Mouse (Mus musculus): ENCODE results near the gene Efnb3.

The Efnb3 gene

DNA sequence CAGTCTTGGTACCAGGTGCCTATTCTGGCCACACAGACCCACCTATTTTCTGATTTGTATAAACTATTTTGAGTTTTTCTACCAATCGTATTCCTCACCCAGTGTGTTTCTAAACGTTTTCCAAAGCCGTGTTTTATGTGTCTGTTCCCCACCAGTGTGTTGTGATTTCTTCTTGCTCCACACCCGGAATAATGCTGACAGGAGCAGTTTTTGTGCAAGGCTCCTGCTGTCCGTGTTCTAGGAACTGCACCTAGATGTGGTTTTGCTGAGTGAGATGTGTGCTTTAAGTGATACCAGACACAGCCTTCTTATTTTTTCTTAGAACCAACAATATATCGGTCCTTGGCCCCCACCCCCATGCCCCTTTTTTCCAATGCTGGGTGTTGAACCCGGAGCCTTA, 24.0 kb upstream of the Efnb3 start:
- no peak for DNase-seq (ENCODE audit: low read depth, low spot score)

DNA sequence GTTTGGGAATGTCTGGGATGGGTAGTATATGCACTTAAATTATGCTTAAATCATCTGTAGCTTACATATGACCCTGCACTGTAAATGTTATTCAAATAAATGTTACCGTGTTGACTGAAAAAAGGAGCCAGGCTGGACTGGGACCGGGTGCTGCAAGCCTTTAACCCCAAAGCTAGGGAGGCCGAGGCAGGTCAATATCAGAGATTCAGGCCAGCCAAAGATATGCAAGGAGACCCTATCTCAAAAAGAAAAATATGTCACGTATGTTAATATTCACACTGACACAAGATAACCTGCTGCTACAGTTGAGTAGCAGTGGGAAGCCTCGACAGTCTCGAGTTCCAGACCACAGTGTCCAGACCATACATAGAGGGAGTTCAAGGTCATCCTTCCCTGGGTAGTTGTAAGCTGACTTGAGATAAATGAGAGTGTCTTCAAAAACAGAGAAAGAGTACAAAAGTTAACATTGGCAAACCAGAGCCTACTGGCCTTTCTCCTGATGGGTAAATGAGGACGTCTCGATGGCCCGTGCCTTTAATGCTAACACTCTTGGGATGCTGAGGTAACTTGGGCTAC, 22.3 kb upstream of the Efnb3 start:
- no peak for DNase-seq (ENCODE audit: low read depth, low spot score)

DNA sequence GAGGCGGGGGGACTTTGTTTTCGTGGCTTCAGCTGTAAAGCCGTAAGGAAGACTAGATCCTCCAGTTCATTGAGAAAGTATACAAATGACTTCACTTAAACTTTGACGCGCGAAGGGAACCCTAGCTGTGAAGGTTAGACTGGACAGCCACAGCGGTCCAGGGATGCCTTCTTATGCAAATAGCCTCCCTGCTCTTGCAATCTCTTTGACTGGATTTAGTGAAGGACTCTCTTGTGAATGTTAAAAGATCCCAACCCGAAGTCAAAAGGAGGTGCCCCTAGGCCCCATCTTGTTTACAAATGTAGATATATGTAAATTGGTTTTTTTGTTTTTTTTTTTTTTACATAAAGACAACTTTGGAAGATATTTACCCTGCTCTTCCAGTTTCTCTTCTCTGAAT, 21.8 kb upstream of the Efnb3 start:
- DNase-seq (ENCODE audit: low read depth, low spot score): no peak

DNA sequence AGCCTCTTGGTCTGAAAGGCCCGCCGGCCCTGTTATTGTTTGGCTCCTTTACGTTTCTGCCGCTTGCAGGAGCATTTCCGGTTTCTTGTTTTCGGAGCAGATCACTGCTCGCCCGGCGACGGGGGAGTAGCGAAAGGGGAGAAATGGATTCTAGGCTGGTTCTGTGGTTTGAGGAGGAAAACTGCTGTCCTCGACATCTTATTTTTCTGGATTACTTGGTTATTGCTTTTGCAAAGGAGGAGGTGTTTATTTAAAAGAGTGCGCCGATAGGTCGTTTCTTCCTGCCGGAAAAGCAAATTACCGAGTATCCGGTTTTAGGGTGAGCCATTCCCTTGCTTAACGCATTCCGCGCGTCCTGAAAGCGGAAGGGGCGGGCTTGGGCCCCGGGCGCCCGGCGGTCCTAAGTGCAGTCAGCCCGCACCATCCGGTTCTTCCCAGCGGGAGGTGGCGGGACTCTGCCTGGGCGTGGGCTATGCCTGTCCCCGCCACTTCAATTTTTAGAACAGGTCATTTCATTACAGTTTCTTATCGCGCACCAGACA, 21.2 kb upstream of the Efnb3 start:
- DNase-seq (ENCODE audit: low read depth, low spot score): peak; percentile 85

DNA sequence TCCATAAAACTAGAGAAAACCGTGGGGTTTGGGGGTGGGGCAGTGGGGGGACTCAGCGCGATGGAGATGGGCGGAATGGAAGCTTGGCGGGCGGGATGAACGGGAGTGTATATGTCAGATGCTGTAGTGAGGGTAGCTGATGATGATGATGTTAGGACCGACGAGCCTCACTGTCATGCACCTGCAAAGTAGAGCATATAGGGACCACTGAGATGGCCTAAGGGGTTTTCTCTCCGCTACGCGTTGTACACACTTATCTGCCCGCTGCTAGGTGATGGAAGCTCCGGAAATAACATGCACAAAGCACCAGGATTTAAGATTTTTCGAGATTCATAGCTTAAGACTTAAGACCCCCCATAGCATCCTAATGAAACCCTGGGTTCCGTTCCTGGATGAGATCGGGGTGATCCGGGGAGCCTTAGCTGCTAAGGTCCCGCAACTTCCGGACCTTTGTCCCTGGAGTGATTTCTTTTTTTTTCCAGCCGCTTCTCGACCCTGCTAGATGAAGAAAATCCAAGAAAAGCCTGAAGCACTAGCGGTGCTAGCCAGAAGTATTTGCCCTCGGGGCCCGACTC, 20.7 kb upstream of the Efnb3 start:
- DNase-seq (ENCODE audit: low read depth, low spot score): no peak

DNA sequence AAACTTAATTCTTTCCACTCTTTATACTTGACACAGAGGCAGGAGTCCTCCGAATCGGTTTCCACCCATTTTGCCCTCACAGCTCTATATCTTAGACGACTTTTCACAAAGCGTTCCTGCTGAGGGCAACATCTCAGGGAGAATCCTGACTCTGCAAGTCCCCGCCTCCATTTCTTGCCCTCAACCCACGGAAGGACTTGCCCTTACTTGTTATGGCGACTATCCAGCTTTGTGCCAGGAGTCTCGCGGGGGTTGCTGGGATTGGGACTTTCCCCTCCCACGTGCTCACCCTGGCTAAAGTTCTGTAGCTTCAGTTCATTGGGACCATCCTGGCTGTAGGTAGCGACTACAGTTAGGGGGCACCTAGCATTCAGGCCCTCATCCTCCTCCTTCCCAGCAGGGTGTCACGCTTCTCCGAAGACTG, 20.1 kb upstream of the Efnb3 start, which contains the start of the genes Wrap53 and Trp53:
Gene Wrap53, minus strand, starts transcription at position 165 of the 424 bp plus-strand sequence.
Gene Trp53, plus strand, starts transcription at position 269 of the 424 bp plus-strand sequence.
- DNase-seq (ENCODE audit: low read depth, low spot score): peak; percentile 94

DNA sequence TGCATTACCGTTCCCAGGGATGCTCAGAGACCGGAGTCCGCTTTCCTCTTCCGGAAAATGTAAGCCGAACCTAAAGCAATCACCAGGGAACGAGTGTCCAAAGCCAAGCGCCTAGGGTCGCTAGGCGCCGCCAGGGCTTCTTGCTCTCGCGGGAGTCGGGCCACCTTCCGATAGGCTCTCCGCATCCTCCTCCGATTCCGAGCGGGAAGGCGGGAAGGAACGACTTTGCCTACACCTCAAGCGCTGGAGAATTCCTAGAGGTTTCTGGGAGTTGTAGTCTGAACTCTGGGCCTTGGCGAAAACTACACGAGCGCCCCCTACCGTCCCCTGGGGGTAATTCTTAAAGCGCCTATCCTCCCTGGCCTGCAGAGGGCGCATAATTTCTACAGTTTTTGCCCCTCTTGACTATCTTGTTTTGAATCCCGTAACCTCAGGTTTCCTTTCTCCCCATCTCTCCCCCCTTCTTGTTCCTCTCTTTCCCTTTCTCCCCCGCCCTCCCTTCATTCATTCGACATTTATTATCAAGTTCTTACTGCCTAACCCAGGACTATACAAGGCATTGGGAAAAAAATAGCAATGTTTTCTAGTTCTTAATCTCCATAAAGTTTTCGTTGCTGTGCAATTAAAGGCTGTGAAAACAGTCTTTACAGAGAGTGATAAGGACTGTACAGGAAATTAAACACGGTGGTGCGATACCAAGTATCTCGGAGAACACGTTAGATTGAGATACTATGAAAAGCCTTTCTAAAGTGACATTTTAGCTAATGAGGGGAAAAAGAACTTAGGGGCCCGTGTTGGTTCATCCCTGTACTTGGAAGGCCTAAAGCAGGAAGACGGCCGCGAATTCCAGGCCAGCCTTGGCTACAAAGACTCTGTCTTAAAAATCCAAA, 19.4 kb upstream of the Efnb3 start:
- peak; percentile 97 for DNase-seq (ENCODE audit: low read depth, low spot score)

DNA sequence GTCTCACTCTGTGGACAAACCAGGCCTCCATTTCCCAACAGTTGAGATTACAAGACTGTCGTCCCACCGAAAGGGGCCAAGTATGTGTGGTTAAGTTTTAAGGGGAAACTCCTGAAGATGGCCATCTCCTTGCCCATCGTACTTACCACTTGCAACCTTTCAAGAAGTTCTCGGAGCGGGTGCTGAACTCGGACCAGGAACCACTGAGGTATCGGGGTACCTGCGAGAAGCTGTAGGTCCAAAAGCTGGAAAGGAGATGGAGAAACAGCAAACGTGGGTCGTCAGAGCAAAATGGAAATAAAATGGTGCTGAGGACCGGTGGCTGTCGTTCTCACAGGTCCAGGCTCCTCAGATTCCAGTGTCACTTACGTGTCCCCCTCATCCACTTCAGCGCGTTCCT, 18.3 kb upstream of the Efnb3 start:
- no peak for DNase-seq (ENCODE audit: low read depth, low spot score)

DNA sequence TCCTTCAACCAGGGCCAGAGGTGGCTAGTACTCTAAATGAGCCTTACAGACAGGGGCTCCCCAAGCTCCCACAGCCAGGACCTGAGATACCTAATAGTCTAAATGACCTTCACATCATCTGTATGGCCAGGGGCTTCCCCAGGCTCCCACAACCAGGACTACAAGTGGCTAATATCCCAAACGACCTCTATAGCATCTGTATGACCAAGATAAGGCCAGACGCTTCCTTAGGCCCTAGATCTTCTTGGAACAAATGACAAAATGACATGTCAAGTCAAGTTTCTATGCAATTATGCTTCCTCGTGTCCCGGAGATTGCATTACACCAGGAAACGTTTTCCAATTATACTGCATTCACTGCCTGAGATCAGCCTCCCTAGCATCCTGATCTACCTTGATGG, 16.3 kb upstream of the Efnb3 start:
- DNase-seq (ENCODE audit: low read depth, low spot score): no peak

DNA sequence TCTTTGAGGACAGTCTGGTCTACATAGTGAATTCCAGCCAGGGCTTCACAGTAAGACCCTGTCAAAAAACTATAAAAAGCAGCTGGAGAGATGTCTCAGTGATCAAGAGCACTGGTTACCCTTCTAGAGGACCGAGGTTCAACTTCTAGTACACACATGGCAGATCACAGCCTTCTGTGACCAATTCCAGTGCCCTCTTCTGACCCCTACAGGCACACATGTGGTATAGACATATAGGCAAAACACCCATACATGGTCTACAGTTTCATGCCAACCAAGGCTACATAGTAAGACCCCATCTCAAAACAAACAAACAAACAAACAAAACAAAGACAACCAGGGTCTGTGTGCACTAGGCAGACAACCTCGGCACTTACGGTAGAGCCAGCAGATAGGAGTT, 15.2 kb upstream of the Efnb3 start:
- no peak for DNase-seq (ENCODE audit: low read depth, low spot score)

DNA sequence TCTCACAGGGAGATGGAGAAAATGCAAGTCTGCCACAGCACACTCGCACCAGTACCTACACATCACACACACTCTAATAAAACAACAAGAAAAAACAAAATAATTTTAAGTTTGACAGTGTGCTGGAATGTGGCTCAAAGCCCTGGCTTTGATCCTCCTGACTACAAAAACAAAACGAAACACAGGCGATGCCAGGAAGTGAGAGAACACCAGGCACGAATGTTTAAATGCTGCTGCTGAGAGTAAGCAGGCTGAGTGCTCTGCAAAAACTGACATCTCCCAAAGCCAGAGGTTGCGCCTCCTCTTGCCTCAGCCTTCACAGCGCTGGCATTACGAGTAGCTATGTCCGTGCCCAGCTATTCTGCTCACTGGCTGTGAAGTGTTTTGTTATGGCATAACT, 5.1 kb upstream of the Efnb3 start:
- DNase-seq (ENCODE audit: low read depth, low spot score): no peak

DNA sequence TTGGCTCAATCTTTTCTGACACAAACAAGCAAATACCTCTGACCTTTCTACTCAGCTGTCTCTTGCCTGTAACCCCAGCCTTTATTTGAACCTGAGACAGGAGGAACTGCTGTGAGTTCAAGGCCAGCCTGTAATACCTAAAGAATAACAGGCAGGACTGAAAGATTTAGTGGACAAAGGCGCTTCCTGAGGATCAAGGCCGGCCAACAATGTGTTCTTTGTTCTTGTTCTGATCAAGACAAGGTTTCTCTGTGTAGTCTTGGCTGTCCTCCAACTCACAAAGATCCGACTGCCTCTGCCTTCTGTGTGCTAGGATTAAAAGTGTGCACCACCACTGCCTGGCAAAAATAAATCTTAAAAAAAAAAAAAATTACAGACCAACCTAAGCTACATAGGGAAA, 4.4 kb upstream of the Efnb3 start:
- no peak for DNase-seq (ENCODE audit: low read depth, low spot score)

DNA sequence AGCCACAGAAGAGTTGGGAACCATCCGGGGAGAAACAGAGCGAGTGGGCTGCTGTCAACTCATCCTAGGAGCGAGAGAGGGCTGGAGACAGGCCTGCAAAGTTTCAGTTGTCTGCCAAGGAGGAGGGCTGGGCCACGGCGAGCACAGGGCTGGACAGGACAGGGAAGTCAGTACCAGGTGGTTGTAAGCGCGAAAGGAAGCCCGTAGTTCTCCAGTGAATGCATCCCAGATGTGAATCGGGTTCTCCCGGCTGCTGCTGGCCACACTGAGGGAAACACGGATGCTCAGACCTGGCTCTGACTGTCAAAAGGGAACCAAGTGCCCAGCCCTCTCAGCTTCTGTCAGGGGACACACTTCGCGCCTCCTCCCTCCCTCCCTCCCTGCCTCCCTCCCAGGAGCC, 3.4 kb upstream of the Efnb3 start:
- no peak for DNase-seq (ENCODE audit: low read depth, low spot score)

DNA sequence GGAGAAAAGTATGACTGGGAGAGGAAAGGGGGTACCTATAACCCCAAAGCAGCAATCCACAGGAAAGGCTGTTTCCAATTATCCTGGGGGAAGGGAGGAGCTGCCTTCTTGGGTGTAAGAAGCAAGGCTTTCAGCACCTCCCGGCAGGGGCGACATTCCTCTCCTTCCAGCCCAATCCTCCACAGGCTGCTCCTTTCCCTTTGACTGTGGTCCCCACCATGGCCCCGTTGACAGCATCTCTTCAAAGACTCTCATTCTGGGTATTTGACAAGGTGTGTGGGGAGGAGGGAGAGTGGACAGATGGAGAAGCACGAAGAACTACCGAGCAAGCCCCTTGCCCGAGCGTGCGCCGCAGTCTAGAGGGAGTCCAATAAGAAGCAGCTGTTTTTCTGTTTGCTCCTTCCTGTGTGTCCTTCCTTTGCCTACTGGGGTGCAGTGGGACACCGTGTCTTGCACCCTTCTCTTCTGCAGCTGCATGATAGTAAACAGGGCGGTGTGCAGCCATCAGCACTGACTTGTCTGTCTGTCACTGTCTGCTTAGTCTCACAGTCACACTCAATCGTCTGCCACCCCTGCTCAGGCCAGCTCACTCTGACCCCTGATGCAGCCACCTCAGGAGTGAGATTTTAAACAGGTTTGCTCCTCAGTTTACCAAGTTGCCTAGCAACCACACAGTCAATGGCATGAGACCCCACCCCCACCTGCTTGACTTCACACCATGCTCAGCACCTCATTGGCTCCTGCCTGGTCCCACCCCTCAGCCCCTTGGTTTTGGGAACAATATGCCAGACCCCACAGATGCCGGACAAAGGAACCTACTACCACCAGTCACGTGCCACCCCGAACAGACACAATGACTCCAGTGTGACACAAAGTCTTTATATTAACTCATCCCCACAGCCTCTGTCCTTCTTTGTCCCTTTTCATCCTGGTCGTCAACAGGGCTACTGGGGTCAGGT, 1.2 kb upstream of the Efnb3 start:
- no peak for DNase-seq (ENCODE audit: low read depth, low spot score)

DNA sequence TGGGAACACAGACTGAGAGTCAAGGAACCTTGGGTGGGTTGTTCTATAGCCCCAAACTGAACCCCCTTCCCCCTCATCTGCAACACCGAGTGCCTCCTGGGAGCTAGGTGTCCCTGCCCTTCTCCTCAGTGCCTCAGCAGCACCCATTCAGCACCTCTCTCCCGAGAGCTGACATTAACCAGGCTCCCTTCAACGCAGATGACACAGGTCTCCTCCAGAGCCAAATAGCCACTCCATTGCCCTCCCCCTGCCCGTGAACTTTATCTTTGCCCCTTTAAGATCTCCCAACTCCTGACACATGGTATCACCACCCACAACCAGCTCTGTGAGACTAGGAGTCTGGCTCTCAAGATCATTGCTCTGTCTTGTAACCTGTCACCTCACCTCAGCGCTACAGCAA, 822 bp downstream of the Efnb3 start:
- DNase-seq (ENCODE audit: low read depth, low spot score): no peak

DNA sequence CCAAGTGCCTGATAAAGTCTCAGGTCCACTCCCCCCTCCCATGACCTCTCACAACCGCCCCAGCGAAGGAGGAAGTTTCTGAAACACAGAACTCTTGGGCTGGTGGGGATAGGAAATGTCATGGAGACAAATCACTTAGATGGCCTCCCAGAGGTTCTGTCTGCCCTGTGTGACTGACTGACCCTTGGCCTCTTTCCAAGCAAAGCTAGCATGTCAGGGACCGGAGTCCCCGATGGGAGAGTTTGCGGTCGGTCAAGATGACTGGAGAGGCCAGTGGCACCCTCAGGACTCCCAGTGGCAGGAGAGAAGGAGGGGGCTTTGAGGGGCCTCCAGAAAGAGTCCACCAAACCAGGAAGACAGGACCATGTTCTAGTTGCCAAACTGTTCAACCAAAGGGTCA, 1.2 kb downstream of the Efnb3 start:
- DNase-seq (ENCODE audit: low read depth, low spot score): no peak

DNA sequence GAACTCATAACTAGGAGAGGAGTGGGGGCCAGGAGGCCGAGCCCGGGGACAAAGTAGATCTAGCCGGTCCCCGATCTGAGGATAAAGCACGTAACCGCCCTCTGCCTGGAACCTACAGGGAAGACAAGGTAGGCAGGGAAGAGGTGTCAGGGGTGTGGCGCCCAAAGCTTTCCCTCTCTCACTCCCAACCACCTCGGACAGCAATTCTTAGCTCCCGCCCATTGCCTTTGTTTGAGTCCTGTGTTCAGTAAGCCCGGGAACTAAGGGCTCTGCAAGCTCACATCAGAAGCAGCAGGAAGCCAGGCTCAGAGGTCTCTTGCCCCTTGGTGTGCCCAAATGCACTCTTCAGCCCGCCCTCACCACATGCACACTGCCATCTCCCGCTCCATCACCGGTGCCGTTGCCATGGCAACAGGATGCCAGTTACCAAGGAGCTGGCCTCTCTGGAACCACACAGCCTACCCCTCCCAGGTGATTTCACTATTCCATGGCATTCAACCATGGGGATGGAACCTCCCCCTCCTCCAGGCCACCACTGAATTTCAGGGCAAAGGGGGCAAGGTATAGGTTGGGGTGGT, 2.5 kb downstream of the Efnb3 start:
- DNase-seq (ENCODE audit: low read depth, low spot score): no peak

DNA sequence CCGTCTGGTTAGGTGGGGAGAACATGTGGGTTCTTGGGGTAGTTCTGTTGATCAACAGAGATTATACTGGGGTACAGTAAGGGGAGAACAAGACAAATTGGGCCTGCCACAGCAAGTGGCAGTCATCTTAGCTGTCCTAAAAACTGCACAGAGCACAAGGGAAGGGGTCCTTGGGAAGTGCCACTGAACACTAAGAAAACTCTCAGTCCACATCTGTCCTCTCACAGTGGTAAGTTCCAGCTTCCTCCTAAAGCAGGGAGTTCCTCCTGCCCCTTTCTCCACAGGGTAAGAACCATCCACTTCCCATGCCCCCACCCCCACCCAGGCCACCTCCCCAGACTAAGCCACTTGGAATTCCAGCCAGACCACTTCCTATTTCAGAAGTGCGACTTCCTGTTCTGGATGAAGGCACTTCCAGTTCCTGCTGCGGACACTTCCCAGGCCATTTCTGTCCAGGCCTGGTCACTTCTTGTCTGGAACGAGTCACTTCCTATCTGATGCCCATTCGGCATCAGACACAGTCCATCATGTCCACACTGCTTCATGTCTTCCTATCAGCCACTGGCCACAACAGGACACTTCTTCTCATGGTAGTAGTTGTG, 5.4 kb downstream of the Efnb3 start:
- DNase-seq (ENCODE audit: low read depth, low spot score): no peak

DNA sequence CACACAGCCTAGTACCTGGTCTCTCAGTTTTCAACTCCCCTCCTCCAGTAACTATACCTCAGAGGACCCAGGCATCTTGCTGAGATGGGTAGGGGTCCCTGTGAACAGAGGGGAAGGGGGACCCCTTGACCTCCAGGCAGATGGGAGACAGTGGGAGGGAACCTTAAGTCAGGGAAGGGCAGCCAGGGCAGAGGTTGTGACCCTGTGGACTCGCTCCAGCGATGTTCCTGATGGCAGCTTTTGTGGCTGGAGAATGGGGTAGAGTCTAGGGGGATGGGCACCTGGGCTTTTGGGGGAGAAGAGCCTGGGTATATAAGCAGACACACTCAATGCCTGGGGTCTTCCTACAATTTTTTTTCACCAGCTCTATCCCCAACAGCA, 6.7 kb downstream of the Efnb3 start:
- no peak for DNase-seq (ENCODE audit: low read depth, low spot score)

DNA sequence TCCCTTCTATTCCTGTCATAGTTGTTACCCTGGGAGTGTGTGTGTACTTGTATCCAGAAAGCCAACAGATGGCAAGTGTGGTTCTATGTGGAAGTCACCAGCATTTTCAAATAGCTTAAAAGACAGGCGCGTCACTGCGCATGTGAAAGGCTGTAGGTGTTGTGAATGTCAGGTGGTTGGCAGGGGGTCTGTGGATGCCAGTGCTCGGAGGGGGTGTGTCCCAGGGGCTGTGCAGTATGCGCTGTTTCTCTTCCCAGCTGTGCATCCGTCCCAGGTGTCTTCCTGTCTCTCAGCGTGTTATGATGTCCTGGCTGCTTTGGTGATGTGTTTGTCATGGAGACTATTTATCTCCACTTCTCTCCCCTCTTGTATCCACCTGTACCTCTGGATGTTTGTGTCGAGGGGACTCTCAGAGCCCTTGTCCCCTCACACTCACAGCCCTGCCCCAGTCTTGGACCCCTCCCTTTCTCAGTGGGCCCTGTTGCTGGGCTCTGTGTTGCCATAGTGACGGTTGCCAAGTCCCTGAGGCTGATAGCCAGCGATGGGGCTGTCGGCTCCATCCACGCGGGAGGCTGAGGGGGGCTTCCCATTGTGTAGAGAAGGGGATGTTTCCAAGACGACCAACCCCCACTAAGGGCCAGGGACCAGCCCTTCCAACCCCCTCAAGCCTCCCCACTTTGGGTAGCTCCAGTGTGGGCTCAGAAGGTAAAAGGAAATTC, 7.2 kb downstream of the Efnb3 start:
- DNase-seq (ENCODE audit: low read depth, low spot score): no peak
